Mouse (Mus musculus): ENCODE measurements around the gene Sel1l3.

Sel1l3 gene

GRCm38 (mm10) chr5:53213711-53214352, at the start of gene Sel1l3:
Sel1l3 (minus strand) TSS chr5:53213927.
- DNase-seq (ENCODE audit: low read depth, low spot score), result peak; percentile 18

DNA sequence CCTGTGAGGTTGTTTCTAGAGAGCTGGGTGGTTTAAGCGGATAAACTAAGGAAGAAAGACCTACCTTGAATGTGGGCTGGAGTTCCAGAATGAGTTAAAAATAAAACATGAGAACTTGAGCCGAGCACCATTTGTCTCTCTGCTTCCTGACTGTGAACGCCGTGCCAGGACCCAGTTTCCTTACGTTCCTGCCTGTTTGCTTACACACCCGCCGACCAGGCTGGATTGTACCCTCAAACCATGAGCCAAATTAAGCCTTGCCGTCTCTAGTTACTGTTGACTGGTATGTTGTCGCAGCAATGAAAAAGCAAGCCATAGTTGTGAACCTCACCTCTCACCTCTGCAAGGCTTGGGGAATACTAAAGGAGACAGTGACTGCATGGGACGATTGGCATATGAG, 48.3 kb upstream of the Sel1l3 start:
- no peak for DNase-seq (ENCODE audit: low read depth, low spot score)

- no peak for DNase-seq (ENCODE audit: low read depth, low spot score)
These were observed 46.2 kb upstream of the Sel1l3 start for GRCm38 (mm10) chr5:53259894-53260293.

- DNase-seq (ENCODE audit: low read depth, low spot score), result no peak
These were observed 44.5 kb upstream of the Sel1l3 start for GRCm38 (mm10) chr5:53258038-53258786.

DNA sequence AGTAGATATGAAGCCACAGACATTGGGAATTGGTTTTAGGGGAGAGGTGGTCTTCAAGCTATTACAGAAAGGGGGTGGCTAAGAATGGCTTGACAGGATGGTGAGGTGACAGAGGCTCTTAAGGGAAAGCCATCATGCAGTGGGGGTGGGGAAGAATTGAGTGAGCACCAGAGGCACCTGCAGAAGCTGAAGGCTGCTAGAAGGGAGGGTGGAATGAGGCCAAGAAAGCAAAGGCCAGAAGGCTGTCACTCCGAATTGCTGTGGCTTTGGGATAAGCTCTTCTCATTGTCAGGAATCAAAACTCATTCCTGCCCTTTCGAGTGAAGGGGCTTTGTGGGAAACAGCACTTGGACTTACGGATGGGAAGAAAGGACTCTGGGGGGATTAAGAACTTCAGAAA, 41.1 kb upstream of the Sel1l3 start:
- DNase-seq (ENCODE audit: low read depth, low spot score), result no peak

GRCm38 (mm10) chr5:53254154-53254553, 40.4 kb upstream of the Sel1l3 start:
- no peak for DNase-seq (ENCODE audit: low read depth, low spot score)

DNA sequence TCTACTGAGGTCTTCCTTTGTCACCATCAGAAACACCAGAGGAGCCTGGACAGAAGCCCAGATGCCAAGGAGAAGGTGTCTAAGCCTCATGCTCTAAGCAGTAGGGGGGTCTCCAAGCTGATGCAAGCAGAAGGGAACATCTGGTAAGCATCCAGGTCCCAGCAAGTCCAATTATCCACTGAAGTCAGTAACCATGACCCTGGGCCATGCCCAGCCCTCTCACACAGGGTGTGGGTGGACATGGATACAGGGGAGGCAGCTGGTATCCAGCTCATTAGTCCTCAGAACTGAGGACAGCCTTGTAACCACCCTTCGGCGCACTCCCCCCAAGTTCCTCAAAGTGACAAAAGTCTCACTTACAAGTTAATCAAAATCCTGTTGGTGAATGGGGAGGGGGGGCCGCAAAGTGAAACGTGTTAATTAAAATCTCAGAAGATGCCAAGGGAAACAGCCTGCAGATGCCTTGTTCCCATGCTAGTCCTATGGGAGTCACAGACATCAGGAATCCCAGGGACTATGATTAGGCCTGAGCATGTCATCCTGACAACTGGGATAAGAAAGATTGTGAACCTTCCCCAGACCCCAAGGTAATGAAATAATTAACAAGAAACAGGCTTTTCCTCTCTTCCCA, 35.8 kb upstream of the Sel1l3 start:
- DNase-seq (ENCODE audit: low read depth, low spot score), result no peak

- no peak for DNase-seq (ENCODE audit: low read depth, low spot score)
These were observed 34.8 kb upstream of the Sel1l3 start for GRCm38 (mm10) chr5:53248499-53248898.

- DNase-seq (ENCODE audit: low read depth, low spot score), result no peak
These were observed 30.2 kb upstream of the Sel1l3 start for GRCm38 (mm10) chr5:53243933-53244332.

- DNase-seq (ENCODE audit: low read depth, low spot score), result no peak
These were observed 29.3 kb upstream of the Sel1l3 start for GRCm38 (mm10) chr5:53242865-53243499.

GRCm38 (mm10) chr5:53241963-53242362, 28.2 kb upstream of the Sel1l3 start:
- no peak for DNase-seq (ENCODE audit: low read depth, low spot score)

DNA sequence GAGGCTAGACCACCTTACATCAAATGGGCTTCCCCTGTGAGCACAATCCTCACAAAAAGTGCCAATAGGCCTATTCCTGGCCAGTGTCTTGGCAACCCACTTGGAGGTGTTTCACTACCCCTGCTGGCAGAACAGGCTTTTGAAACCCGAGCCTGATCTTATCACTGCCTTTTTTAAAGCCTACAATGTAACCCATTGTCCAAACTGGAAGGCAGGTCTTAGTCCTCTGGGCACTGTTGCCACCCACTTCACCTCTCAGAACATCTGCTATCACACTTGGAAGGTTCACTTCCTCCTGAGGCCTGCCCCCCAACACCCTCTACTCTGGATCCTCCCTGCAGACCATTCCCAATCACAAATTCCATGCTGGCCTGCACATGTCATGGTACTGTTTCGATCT, 27.4 kb upstream of the Sel1l3 start:
- no peak for DNase-seq (ENCODE audit: low read depth, low spot score)

DNA sequence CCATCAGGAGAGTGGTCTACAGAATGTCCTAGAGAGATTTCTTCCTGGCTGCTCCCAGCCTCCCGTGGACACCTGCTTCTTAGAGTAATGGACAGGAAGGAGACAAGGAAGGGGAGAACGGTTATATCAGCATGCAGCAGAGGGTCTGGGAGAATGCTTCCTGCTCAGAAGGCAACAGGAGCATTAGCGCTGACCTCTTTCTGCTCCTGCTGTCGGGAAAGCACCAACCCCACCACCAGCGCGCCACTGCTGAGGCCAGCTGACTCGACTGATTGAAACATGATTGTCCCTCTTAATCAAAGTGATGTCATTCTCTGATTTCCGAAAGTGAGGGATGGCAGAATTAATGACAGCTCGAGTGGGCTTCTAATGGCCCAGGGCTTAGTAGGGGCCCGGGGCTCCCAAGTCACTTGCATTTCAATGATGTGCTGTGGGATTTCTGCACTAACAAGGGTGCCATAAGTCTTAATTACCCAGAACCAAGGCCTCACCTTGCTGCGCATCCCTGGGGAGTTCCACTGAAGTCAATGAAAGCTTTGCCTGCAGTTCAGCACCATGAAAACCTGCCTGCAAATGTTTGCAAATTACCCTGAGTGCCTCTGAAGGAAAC, 26.2 kb upstream of the Sel1l3 start:
- DNase-seq (ENCODE audit: low read depth, low spot score), result no peak

- no peak for DNase-seq (ENCODE audit: low read depth, low spot score)
These were observed 25.5 kb upstream of the Sel1l3 start for GRCm38 (mm10) chr5:53239189-53239588.

DNA sequence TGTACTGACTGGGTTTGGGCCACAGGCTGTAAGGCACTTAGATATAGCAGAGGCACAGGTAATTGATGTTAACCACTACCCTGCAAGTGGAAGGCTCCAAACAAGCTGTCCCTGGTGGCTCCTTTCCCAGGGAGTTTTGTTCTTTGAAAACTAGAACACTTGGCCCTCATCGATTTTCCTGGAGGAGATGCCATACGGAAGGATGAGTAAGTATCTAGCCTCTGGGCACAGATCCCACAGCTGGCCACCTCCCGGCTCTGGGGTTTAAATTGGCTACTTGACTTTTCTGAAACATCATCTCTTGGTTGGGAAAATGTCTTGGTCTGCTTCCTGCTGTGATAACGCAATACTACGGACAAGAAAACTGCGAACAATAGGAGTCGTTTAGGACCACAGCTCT, 25.0 kb upstream of the Sel1l3 start:
- DNase-seq (ENCODE audit: low read depth, low spot score), result no peak

DNA sequence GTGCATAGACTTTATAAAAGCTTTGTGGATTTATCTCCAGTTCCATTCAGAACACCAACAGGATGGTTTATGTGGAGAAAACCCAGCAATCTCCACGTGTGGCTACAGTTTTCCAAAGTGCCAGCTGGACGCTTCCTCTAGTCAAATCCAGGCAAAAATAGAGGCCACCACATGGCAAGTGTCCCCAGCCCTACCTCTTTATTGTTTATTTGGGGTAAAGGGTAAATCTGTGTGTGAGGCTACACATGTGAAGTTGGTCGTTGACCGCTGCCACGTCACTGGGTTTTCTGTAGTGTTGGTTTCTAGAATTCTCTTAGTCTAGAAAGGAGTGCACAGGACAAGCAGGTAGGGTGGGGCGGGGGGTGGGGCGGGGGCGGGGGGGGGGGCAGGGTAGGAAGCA, 23.0 kb upstream of the Sel1l3 start:
- DNase-seq (ENCODE audit: low read depth, low spot score), result no peak

- DNase-seq (ENCODE audit: low read depth, low spot score), result no peak
These were observed 22.4 kb upstream of the Sel1l3 start for GRCm38 (mm10) chr5:53236136-53236535.

DNA sequence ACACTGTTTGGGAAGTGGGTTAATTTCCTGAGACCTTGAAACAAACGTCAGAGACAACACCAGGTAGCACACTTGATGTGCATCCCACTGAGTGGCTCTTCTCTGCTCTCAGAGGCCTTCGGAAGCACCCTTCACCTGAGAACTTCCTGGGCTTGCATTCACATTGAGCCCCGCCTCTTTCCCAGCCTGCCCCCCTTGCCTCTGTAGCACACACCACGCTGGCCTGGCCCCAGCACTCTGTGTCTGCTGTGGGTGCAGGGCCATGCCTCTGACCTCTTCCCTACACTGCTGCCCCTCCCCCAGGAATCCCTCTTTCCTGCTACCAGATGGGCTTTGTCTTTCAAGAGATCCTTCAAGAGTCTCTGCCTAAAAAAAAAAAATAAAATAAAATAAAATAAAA, 21.8 kb upstream of the Sel1l3 start:
- no peak for DNase-seq (ENCODE audit: low read depth, low spot score)

- DNase-seq (ENCODE audit: low read depth, low spot score), result no peak
These were observed 16.8 kb upstream of the Sel1l3 start for GRCm38 (mm10) chr5:53230560-53230959.

DNA sequence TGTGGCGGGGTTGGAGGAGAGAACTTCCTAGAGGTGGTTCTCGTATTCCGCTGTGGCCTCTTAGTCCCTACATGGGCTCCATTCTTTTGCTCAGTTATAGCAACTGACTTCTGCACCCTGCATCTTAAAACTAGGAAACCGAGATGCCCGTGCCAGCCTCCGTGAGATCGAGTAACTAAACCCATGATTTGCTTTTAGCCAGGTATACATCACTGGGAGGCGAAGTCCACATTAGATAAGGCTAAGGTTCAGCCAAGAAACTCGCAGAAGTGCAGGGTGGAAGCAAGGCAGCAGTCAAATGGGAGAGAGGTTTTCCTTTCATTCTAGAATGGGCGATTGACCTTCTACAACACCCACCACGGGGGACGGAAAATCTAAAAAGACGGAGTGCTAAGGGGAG, 11.7 kb upstream of the Sel1l3 start:
- DNase-seq (ENCODE audit: low read depth, low spot score), result no peak

DNA sequence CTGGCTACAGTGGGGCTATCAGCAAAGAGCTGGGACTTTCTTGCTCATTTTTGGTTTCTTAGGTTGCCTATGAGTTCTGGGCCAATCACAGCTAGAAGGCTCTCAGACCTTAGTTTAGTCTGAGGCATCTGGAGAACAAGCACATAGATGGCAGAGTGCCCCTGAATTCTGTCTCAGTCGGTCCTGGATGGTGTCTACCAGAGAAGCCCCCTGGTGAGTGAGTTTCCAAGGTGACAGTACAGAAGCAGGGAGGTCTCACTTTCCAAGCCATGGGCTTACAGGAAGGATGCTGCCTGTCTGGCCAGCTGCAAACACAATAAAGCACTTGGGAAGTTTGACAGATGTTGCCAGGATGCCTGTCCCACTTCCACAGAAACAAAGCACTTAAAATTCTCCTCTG, 1.1 kb upstream of the Sel1l3 start:
- no peak for DNase-seq (ENCODE audit: low read depth, low spot score)

DNA sequence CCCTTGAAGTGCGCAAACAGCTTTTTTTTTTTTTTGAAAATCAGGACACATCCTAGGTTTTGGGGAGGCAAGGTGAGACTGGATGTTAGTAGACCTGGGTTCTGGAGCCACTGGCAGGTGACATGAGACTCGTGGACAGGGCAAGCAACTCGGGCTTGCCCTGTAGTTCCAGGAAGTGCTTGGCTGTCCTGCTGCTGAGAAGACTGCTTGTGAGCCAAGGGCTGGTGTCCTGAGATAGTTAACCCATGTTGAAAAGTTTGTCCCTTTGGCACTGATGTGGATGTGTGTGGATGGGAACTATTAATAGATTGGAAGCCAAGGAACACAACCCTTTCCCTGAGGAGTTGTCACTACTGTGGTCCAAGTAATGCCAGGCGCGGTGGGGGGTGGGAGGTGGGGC, 635 bp upstream of the Sel1l3 start:
- DNase-seq (ENCODE audit: low read depth, low spot score), result no peak
